Mouse (Mus musculus) neutrophil, adult 65 days (primary cell): ENCODE data around the gene Trpm2. TPM values are rescaled to one million over a fixed set of nuclear protein-coding genes. Genes with fewer than 3 reads are reported as not detected.

Source experiments
- total RNA-seq: library from RNA; stranded (reverse); gene quantifications from 2 replicates; pipeline ENCODE4 v1.2.4, GENCODE M21; 2023

Gene Trpm2
- 254 and 380 TPM in 2 replicates for total RNA-seq

GRCm38 (mm10) chr10:77970481-77970880 is at the start of gene Trpm2:
TSS of gene Trpm2 (minus strand) at chr10:77970563.

GRCm38 (mm10) chr10:78009945-78010293 is 39.6 kb upstream of the Trpm2 start, which contains the start of gene Pfkl:
TSS of gene Pfkl (minus strand) at chr10:78010083.

GRCm38 (mm10) chr10:77978351-77979350 is 8.3 kb upstream of the Trpm2 start, which contains the start of gene 1810043G02Rik:
TSS of gene 1810043G02Rik (plus strand) at chr10:77978524.

GRCm38 (mm10) chr10:77902211-77902893 is 68.0 kb downstream of the Trpm2 start, which contains the start of gene Lrrc3:
TSS of gene Lrrc3 (minus strand) at chr10:77902536.

GRCm38 (mm10) chr10:77861675-77862074 is 108.7 kb downstream of the Trpm2 start, which contains the start of gene Gm3285:
TSS of gene Gm3285 (plus strand) at chr10:77861975.

Other genes starting within 250 kb of the Trpm2 start
- gene Krtap12-1, start 250.0 kb downstream of the Trpm2 start, total RNA-seq: not detected in 2 replicates
- not detected in 2 replicates for gene Gm10100, start 244.1 kb downstream of the Trpm2 start, total RNA-seq
- gene Gm18596, start 227.9 kb downstream of the Trpm2 start, total RNA-seq: not detected in 2 replicates
- not detected in 2 replicates for gene Gm9736, start 219.2 kb downstream of the Trpm2 start, total RNA-seq
- not detected in 2 replicates for gene Gm3233, start 210.9 kb downstream of the Trpm2 start, total RNA-seq
- gene Gm3238, start 199.2 kb downstream of the Trpm2 start, total RNA-seq: not detected in 2 replicates
- not detected in 2 replicates for gene Gm7138, start 193.6 kb downstream of the Trpm2 start, total RNA-seq
- not detected in 2 replicates for gene Gm3250, start 188.0 kb downstream of the Trpm2 start, total RNA-seq
- not detected in 2 replicates for gene Gm7137, start 182.4 kb downstream of the Trpm2 start, total RNA-seq
- gene Gm9639, start 175.5 kb downstream of the Trpm2 start, total RNA-seq: not detected in 2 replicates
- gene Gm19668, start 171.4 kb downstream of the Trpm2 start, total RNA-seq: not detected in 2 replicates
- not detected in 2 replicates for gene Gm9507, start 158.7 kb downstream of the Trpm2 start, total RNA-seq
- gene Gm2696, start 155.9 kb downstream of the Trpm2 start, total RNA-seq: not detected in 2 replicates
- gene Krtap10-4, start 143.5 kb downstream of the Trpm2 start, total RNA-seq: not detected in 2 replicates
- gene Krtap10-10, start 134.6 kb downstream of the Trpm2 start, total RNA-seq: not detected in 2 replicates
- gene Gm36176, start 123.8 kb downstream of the Trpm2 start, total RNA-seq: not detected in 2 replicates
- gene Gm10318, start 117.7 kb downstream of the Trpm2 start, total RNA-seq: not detected in 2 replicates
- gene Gm3285, start 108.6 kb downstream of the Trpm2 start, total RNA-seq: not detected in 2 replicates
- gene Lrrc3, start 68.0 kb downstream of the Trpm2 start, total RNA-seq: 0.39 and 1.0 TPM in 2 replicates
- gene 1810043G02Rik, start 8.0 kb upstream of the Trpm2 start, total RNA-seq: 10.6 and 12.8 TPM in 2 replicates
- 39.7 and 51.3 TPM in 2 replicates for gene Pfkl, start 39.5 kb upstream of the Trpm2 start, total RNA-seq
- gene Dnmt3l, start 71.4 kb upstream of the Trpm2 start, total RNA-seq: 2.9 and 5.2 TPM in 2 replicates
- gene Aire, start 73.0 kb upstream of the Trpm2 start, total RNA-seq: not detected in 2 replicates
- 55.4 and 64.3 TPM in 2 replicates for gene Icosl, start 98.7 kb upstream of the Trpm2 start, total RNA-seq
- gene D10Jhu81e, start 199.2 kb upstream of the Trpm2 start, total RNA-seq: 14.7 and 14.8 TPM in 2 replicates
- 3.2 and 3.7 TPM in 2 replicates for gene Pwp2, start 214.6 kb upstream of the Trpm2 start, total RNA-seq